Mouse (Mus musculus) cortical plate, adult 2 months (tissue): ENCODE data around the gene Ccin.

ENCODE experiments used
- CTCF ChIP-seq: fragments of 200-500 bp; IDR thresholded peaks from 2 replicates; pipeline ENCODE4 v1.5.1; 2011; ENCODE audit warnings: mild to moderate bottlenecking, control low read depth, low read length; ENCODE audit not compliant: insufficient read depth; ENCODE audit errors: extremely low read depth
- POLR2A ChIP-seq: fragments of 200-500 bp; IDR thresholded peaks from 2 replicates; pipeline ENCODE4 v1.6.1; 2011; ENCODE audit warnings: mild to moderate bottlenecking, low read length, control low read depth; ENCODE audit not compliant: insufficient read depth; ENCODE audit errors: extremely low read depth

- TF ChIP-seq CTCF (no peak), POLR2A (no peak)
These were observed 14.6 kb upstream of the Ccin start for GRCm38 (mm10) chr4:43968650-43969049.
